Mouse (Mus musculus): ENCODE data around the gene Pcf11. TPM values are rescaled to one million over a fixed set of nuclear protein-coding genes. Genes with fewer than 3 reads are reported as not detected.

The Pcf11 gene
- total RNA-seq, 2 experiments from 2014 or later: 61.5 to 64.7 TPM

GRCm38 (mm10) chr7:92637021-92637625, 32.6 kb downstream of the Pcf11 start, which contains the start of gene Ankrd42:
TSS of gene Ankrd42 (minus strand) at chr7:92637142.
- peak; percentile 94 for DNase-seq

- no peak for DNase-seq
These were observed 33.3 kb downstream of the Pcf11 start for GRCm38 (mm10) chr7:92636295-92637011.

GRCm38 (mm10) chr7:92630167-92630566, 39.6 kb downstream of the Pcf11 start:
- peak in 1 of 2 experiments; percentile 26 for DNase-seq

GRCm38 (mm10) chr7:92624488-92624887, 45.2 kb downstream of the Pcf11 start:
- DNase-seq: no peak

- no peak for DNase-seq
These were observed 58.9 kb downstream of the Pcf11 start for GRCm38 (mm10) chr7:92610830-92611229.

GRCm38 (mm10) chr7:92604961-92605360, 64.8 kb downstream of the Pcf11 start:
- peak; percentile 56 to 61 for DNase-seq

Other genes with a start within 250 kb of the Pcf11 start
- 10 to 100 TPM; 45.6 to 54.6 TPM for gene Ccdc90b, start 108.8 kb downstream of the Pcf11 start, total RNA-seq (2021)
- gene Ankrd42, start 32.8 kb downstream of the Pcf11 start, total RNA-seq (2021): 1 to 10 TPM; 8.1 to 9.0 TPM
- gene Rab30, start 71.7 kb upstream of the Pcf11 start, total RNA-seq (2021): 1 to 10 TPM; 3.7 to 6.2 TPM
- 1 to 10 TPM in 1 of 2 experiments, under 1 TPM in 1; 0.76 to 1.2 TPM for gene Ddias, start 204.3 kb upstream of the Pcf11 start, total RNA-seq (2021)
- 10 to 100 TPM; 12.9 to 13.8 TPM for gene Prcp, start 204.5 kb upstream of the Pcf11 start, total RNA-seq (2021)

Data from adrenal gland, postnatal 36 days (tissue).